Mouse (Mus musculus): ENCODE results near the gene Dnajb12. TPM values are rescaled to one million over a fixed set of nuclear protein-coding genes. Genes with fewer than 3 reads are reported as not detected.

Gene Dnajb12
- polyA plus RNA-seq, 1 experiment from 2014 or later = 25.3 TPM

Other genes starting within 250 kb of the Dnajb12 start
- gene Micu1, start 177.1 kb upstream of the Dnajb12 start, polyA plus RNA-seq (2014; fragmentation: Nextera tagmentation; extraction: Ambion mirVana) = 65.0 and 69.3 TPM in 2 replicates
- 7.4 and 9.5 TPM in 2 replicates for gene Ddit4, start 72.3 kb downstream of the Dnajb12 start, polyA plus RNA-seq (2014; fragmentation: Nextera tagmentation; extraction: Ambion mirVana)
- 35.8 and 38.4 TPM in 2 replicates for gene Ascc1, start 123.2 kb downstream of the Dnajb12 start, polyA plus RNA-seq (2014; fragmentation: Nextera tagmentation; extraction: Ambion mirVana)
- gene Anapc16, start 123.6 kb downstream of the Dnajb12 start, polyA plus RNA-seq (2014; fragmentation: Nextera tagmentation; extraction: Ambion mirVana) = 94.6 and 99.4 TPM in 2 replicates
- gene Spock2, start 226.7 kb downstream of the Dnajb12 start, polyA plus RNA-seq (2014; fragmentation: Nextera tagmentation; extraction: Ambion mirVana) = 5.5 and 5.7 TPM in 2 replicates

Measured in forebrain, embryonic 11.5 days (tissue).